Mouse (Mus musculus): ENCODE measurements around the gene Mab21l1.

The Mab21l1 gene

GRCm38 (mm10) chr3:55778764-55779730 lies 3.3 kb upstream of the Mab21l1 start:
- DNase-seq (ENCODE audit: low read depth, low spot score): peak; percentile 64

- peak; percentile 73 for DNase-seq (ENCODE audit: low read depth, low spot score)
Observed at GRCm38 (mm10) chr3:55780120-55781070, 1.9 kb upstream of the Mab21l1 start.

- peak; percentile 60 for DNase-seq (ENCODE audit: low read depth, low spot score)
Observed at GRCm38 (mm10) chr3:55781429-55782055, 768 bp upstream of the Mab21l1 start.

- no peak for DNase-seq (ENCODE audit: low read depth, low spot score)
Observed at GRCm38 (mm10) chr3:55782771-55783170, 461 bp downstream of the Mab21l1 start.

GRCm38 (mm10) chr3:55783171-55784081 lies 1.1 kb downstream of the Mab21l1 start:
- no peak for DNase-seq (ENCODE audit: low read depth, low spot score)

GRCm38 (mm10) chr3:55784101-55784500 lies 1.8 kb downstream of the Mab21l1 start:
- DNase-seq (ENCODE audit: low read depth, low spot score): no peak

- no peak for DNase-seq (ENCODE audit: low read depth, low spot score)
Observed at GRCm38 (mm10) chr3:55785266-55785980, 3.1 kb downstream of the Mab21l1 start.

- DNase-seq (ENCODE audit: low read depth, low spot score): no peak
Observed at GRCm38 (mm10) chr3:55785981-55786725, 3.8 kb downstream of the Mab21l1 start.

- DNase-seq (ENCODE audit: low read depth, low spot score): peak; percentile 64
Observed at GRCm38 (mm10) chr3:55786835-55787486, 4.7 kb downstream of the Mab21l1 start.

- peak; percentile 65 for DNase-seq (ENCODE audit: low read depth, low spot score)
Observed at GRCm38 (mm10) chr3:55787487-55788213, 5.3 kb downstream of the Mab21l1 start.

- no peak for DNase-seq (ENCODE audit: low read depth, low spot score)
Observed at GRCm38 (mm10) chr3:55788214-55788586, 5.9 kb downstream of the Mab21l1 start.

- DNase-seq (ENCODE audit: low read depth, low spot score): no peak
Observed at GRCm38 (mm10) chr3:55788621-55789201, 6.4 kb downstream of the Mab21l1 start.

GRCm38 (mm10) chr3:55789856-55790255 lies 7.5 kb downstream of the Mab21l1 start:
- peak; percentile 55 for DNase-seq (ENCODE audit: low read depth, low spot score)

GRCm38 (mm10) chr3:55790609-55791008 lies 8.3 kb downstream of the Mab21l1 start:
- DNase-seq (ENCODE audit: low read depth, low spot score): no peak

GRCm38 (mm10) chr3:55792251-55792650 lies 9.9 kb downstream of the Mab21l1 start:
- DNase-seq (ENCODE audit: low read depth, low spot score): peak; percentile 53

- peak; percentile 53 for DNase-seq (ENCODE audit: low read depth, low spot score)
Observed at GRCm38 (mm10) chr3:55793842-55794575, 11.7 kb downstream of the Mab21l1 start.

- DNase-seq (ENCODE audit: low read depth, low spot score): no peak
Observed at GRCm38 (mm10) chr3:55794768-55795167, 12.5 kb downstream of the Mab21l1 start.
